Comparison of ENCODE assay signal across 16 mouse cellular contexts in the genomic region with DNA sequence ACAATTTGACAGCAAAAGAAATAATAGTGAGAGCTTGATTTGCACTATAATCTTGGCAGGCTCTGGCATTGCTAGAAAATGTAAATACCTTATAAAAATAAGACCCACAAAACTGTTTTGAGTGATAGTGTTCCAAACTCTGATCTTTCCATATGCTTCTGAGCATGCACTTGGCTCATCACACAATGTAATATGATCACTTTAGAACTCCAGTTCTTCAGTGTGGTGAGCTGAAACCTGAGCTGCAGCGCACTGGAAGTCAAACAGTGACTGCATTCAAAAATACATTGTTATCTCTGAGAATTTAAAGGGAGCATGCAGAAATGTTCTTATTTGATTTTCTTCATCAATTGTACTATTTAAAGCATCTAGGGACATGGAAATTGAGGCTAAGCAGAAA.
"Had no signal": no experiment of that assay in that cellular context is flagged by ENCODE, and none has a peak within 500 bp of the region (broad histone marks: within the 10 kb centered on the region; RNA-seq: fewer than 3 reads in every experiment).

No protein-coding gene starts in this region.

- H3K4me2 ChIP-seq: intestine, embryonic 15.5 days; kidney, embryonic 15.5 days; midbrain, embryonic 11.5 days; midbrain, embryonic 15.5 days; neural tube, embryonic 13.5 days had no signal

- H3K4me3 ChIP-seq: intestine, embryonic 15.5 days; kidney, embryonic 15.5 days; layer of hippocampus, adult 2 months; midbrain, embryonic 15.5 days; neural tube, embryonic 13.5 days had no signal

- DNase-seq: kidney, adult 18-20 months; kidney, postnatal 4 days; lung, adult 18-20 months; lung, postnatal 4 days; right cerebral cortex, postnatal 4 days; spleen, adult 18-20 months; thymus, adult 18-20 months; thymus, postnatal 14 days had no signal

- ATAC-seq: intestine, embryonic 15.5 days; lung, postnatal 0 days; midbrain, embryonic 15.5 days had no signal

- H3K4me1 ChIP-seq: intestine, embryonic 15.5 days; kidney, embryonic 15.5 days; midbrain, embryonic 15.5 days; neural tube, embryonic 13.5 days had no signal

- H3K36me3 ChIP-seq: intestine, embryonic 15.5 days; kidney, embryonic 15.5 days; midbrain, embryonic 15.5 days; neural tube, embryonic 13.5 days had no signal

- H3K27me3 ChIP-seq: intestine, embryonic 15.5 days; kidney, embryonic 15.5 days; midbrain, embryonic 15.5 days; neural tube, embryonic 13.5 days had no signal

- H3K9ac ChIP-seq: intestine, embryonic 15.5 days; kidney, embryonic 15.5 days; liver, embryonic 14.5 days; midbrain, embryonic 15.5 days; neural tube, embryonic 13.5 days had no signal

- H3K9me3 ChIP-seq: intestine, embryonic 15.5 days; kidney, embryonic 15.5 days; midbrain, embryonic 15.5 days; neural tube, embryonic 13.5 days had no signal

- H3K27ac ChIP-seq: intestine, embryonic 15.5 days; kidney, embryonic 15.5 days; layer of hippocampus, adult 2 months; liver, embryonic 14.5 days; midbrain, embryonic 15.5 days; neural tube, embryonic 13.5 days had no signal
